Mouse (Mus musculus) limb, embryonic 15.5 days (tissue): ENCODE data around the gene Pcp2. TPM values are rescaled to one million over a fixed set of nuclear protein-coding genes. Genes with fewer than 3 reads are reported as not detected.
A peak's percentile ranks its signal among the peaks of the same experiment; 100 is the strongest.

Source experiments
- ATAC-seq: fragments of 200-750 bp; cut with Nextera tagmentation; 2 replicates; pipeline ENCODE4 v1.8.0; 2017; ENCODE audit warnings: low read depth, moderate TSS enrichment; ENCODE audit not compliant: insufficient number of reproducible peaks, low FRiP score, low TSS enrichment
- H3K27ac ChIP-seq: fragments of 300-500 bp; sonication (generic); 2 replicates; pipeline ENCODE4 v1.5.1; 2015; ENCODE audit warnings: moderate library complexity, mild to moderate bottlenecking, inconsistent platforms
- H3K27me3 ChIP-seq: fragments of 300-500 bp; sonication (generic); 2 replicates; pipeline ENCODE4 v1.6.1; 2015; ENCODE audit warnings: inconsistent platforms
- H3K36me3 ChIP-seq: fragments of 300-500 bp; sonication (generic); 2 replicates; pipeline ENCODE4 v1.6.1; 2015; ENCODE audit warnings: inconsistent platforms
- H3K4me1 ChIP-seq: fragments of 300-500 bp; sonication (generic); 2 replicates; pipeline ENCODE4 v1.6.1; 2015; ENCODE audit warnings: inconsistent platforms
- H3K4me2 ChIP-seq: fragments of 300-500 bp; sonication (generic); 2 replicates; pipeline ENCODE4 v1.6.1; 2015; ENCODE audit warnings: mild to moderate bottlenecking, inconsistent platforms
- H3K4me3 ChIP-seq: fragments of 300-500 bp; sonication (generic); 2 replicates; pipeline ENCODE4 v1.5.1; 2015; ENCODE audit warnings: mild to moderate bottlenecking, inconsistent platforms
- H3K9ac ChIP-seq: fragments of 300-500 bp; sonication (generic); 2 replicates; pipeline ENCODE4 v1.6.1; 2015; ENCODE audit warnings: inconsistent platforms
- H3K9me3 ChIP-seq: fragments of 300-500 bp; sonication (generic); 2 replicates; pipeline ENCODE4 v1.6.1; 2016; ENCODE audit warnings: inconsistent platforms
- WGBS: fragments of 180-500 bp; shearing (Covaris S2); methylation state at CpG from one replicate; pipeline ENCODE4 v1.1.7; 2015; 5-methylcytosine and 5-hydroxymethylcytosine counted together
- polyA plus RNA-seq: library from polyadenylated mRNA; unstranded; fragments of >200 nt; fragmentation: Nextera tagmentation; extraction: Ambion mirVana; gene quantifications from 2 replicates; pipeline ENCODE4 v1.2.1, GENCODE M21; 2015

Pcp2 gene
- polyA plus RNA-seq, 1 experiment from 2014 or later: 0.12 TPM

DNA sequence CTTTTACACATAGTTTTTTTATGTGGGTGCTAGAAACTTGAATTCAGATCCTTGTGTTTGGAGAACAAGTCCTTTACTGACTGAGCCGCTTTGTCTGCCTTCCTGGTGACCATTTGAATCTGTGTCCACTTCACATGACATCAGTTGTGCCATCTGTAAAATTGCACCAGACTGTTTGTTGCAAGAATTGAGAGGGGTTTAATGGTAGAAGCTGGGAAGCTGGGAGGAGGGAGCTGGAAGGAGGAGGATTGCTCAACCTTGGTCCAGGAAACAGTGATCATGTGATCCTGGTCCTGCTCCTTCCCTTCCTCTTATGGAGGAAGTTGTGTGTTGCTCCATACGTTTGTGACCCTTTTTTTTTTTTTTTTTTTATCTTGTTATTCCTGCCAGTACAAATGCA, 22.9 kb upstream of the Pcp2 start:
- ATAC-seq: no peak
- Histone ChIP-seq H3K4me1 (no peaks in the 10 kb centered on the region), H3K36me3 (no peaks in the 10 kb centered on the region), H3K9me3 (no peaks in the 10 kb centered on the region), H3K27me3 (no peaks in the 10 kb centered on the region), H3K9ac (no peak overlapping the region), H3K27ac (no peak overlapping the region), H3K4me2 (no peak overlapping the region), H3K4me3 (no peak overlapping the region)
- WGBS: 63% methylated on average over 2 of the region's 2 CpGs

DNA sequence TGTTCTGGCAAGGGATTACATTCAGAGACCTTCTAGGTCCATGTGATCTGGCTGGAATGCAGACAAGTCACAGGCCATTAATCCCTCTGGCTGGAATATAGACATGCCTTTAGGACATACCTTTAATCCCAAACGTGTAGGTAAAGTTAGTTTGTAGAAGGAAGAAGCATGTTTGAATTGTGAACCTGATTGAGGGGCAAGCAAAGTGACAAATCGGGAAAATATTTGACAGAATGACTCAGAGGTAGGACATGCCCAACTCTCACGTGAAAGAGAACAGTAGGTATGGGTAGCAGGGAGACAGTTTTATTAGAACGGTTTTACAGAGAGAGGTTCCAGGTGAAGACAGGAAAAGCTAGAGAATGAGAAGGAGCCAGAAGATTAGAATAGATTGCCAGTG, 22.2 kb upstream of the Pcp2 start:
- H3K9ac ChIP-seq: no peak overlapping the region
- H3K4me2 ChIP-seq: no peak overlapping the region
- H3K4me1 ChIP-seq: no peaks in the 10 kb centered on the region
- ATAC-seq: no peak
- no peak overlapping the region for H3K27ac ChIP-seq
- 62% methylated on average over 4 of the region's 4 CpGs for WGBS
- no peaks in the 10 kb centered on the region for H3K36me3 ChIP-seq
- no peaks in the 10 kb centered on the region for H3K27me3 ChIP-seq
- H3K9me3 ChIP-seq: no peaks in the 10 kb centered on the region
- no peak overlapping the region for H3K4me3 ChIP-seq

- WGBS: 83% methylated on average over 6 of the region's 6 CpGs
- H3K9me3 ChIP-seq: no peaks in the 10 kb centered on the region
Measured at GRCm38 (mm10) chr8:3646824-3647531, 21.6 kb upstream of the Pcp2 start.

DNA sequence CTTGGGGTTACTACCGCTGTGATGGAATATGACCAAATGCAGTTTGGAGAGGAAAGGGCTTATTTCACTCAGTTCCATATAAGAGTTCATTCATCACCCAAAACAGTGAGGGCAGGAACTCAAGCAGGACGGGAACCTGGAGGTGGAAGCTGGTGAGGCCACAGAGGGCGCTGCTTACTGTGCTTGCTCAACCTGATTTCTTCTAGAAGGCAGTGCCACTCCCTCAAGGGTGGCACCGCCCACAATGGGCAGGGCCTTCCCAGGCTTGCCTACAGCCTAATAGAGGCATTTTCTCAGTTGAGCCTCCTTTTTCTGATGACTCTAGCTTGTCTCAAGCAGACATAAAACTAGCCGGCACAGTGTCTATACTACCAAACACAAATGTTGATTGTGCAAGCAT, 20.5 kb upstream of the Pcp2 start:
- Histone ChIP-seq H3K27ac (no peak overlapping the region), H3K4me3 (no peak overlapping the region), H3K4me2 (no peak overlapping the region), H3K36me3 (no peaks in the 10 kb centered on the region), H3K4me1 (no peaks in the 10 kb centered on the region), H3K9me3 (no peaks in the 10 kb centered on the region), H3K27me3 (no peaks in the 10 kb centered on the region), H3K9ac (no peak overlapping the region)
- WGBS: 16% methylated on average over 5 of the region's 5 CpGs
- no peak for ATAC-seq

More at GRCm38 (mm10) chr8:3646824-3647531, 21.6 kb upstream of the Pcp2 start:
- no peak overlapping the region for H3K9ac ChIP-seq
- no peak overlapping the region for H3K4me2 ChIP-seq
- no peak overlapping the region for H3K4me3 ChIP-seq
- no peaks in the 10 kb centered on the region for H3K4me1 ChIP-seq
- ATAC-seq: no peak
- no peak overlapping the region for H3K27ac ChIP-seq
- H3K36me3 ChIP-seq: no peaks in the 10 kb centered on the region
- H3K27me3 ChIP-seq: no peaks in the 10 kb centered on the region

- no peaks in the 10 kb centered on the region for H3K9me3 ChIP-seq
- peaks cover 21% of the 10 kb centered on the region; the same call in 1 of the 2 replicates for H3K27me3 ChIP-seq
- peaks cover 15% of the 10 kb centered on the region for H3K4me1 ChIP-seq
- WGBS: 17% methylated on average over 8 of the region's 8 CpGs
- H3K4me2 ChIP-seq: peak overlapping the region; percentile 68
- peak overlapping the region; percentile 49 for H3K4me3 ChIP-seq
- no peak overlapping the region for H3K27ac ChIP-seq
- H3K9ac ChIP-seq: peak overlapping the region; percentile 26; the same call in 1 of the 2 replicates
- 0 out of 2 replicates have a peak, but pooled peaks have one; percentile 8 for ATAC-seq
- H3K36me3 ChIP-seq: 0 out of 2 replicates have a peak, but pooled peaks cover 4% of the 10 kb centered on the region
Measured at GRCm38 (mm10) chr8:3631478-3631875, 6.1 kb upstream of the Pcp2 start.

- H3K4me1 ChIP-seq: peaks cover 15% of the 10 kb centered on the region
- no peaks in the 10 kb centered on the region for H3K9me3 ChIP-seq
- peak within 1 kb of the TSS; percentile 49 for H3K4me3 ChIP-seq
- no peak within 1 kb of the TSS for H3K27ac ChIP-seq
- peak within 1 kb of the TSS; percentile 68 for H3K4me2 ChIP-seq
- H3K9ac ChIP-seq: peak within 1 kb of the TSS; percentile 26
- ATAC-seq: peak; percentile 75; the same call in 1 of the 2 replicates
- no peaks in the 10 kb centered on the region for H3K36me3 ChIP-seq
- 6% methylated on average over 47 of the region's 47 CpGs for WGBS
- peaks cover 21% of the 10 kb centered on the region; the same call in 1 of the 2 replicates for H3K27me3 ChIP-seq
Measured at GRCm38 (mm10) chr8:3630647-3631477, 5.5 kb upstream of the Pcp2 start, which contains the start of gene Stxbp2. Gene Stxbp2 (plus strand): TSS chr8:3630955.

GRCm38 (mm10) chr8:3628014-3628413, 2.7 kb upstream of the Pcp2 start:
- H3K9ac ChIP-seq: no peak overlapping the region
- no peaks in the 10 kb centered on the region for H3K9me3 ChIP-seq
- no peak overlapping the region for H3K4me3 ChIP-seq
- H3K27ac ChIP-seq: no peak overlapping the region
- H3K4me1 ChIP-seq: peaks cover 15% of the 10 kb centered on the region
- H3K27me3 ChIP-seq: peaks cover 21% of the 10 kb centered on the region; the same call in 1 of the 2 replicates
- ATAC-seq: no peak
- no peaks in the 10 kb centered on the region for H3K36me3 ChIP-seq
- WGBS: 23% methylated on average over 5 of the region's 5 CpGs
- H3K4me2 ChIP-seq: no peak overlapping the region

DNA sequence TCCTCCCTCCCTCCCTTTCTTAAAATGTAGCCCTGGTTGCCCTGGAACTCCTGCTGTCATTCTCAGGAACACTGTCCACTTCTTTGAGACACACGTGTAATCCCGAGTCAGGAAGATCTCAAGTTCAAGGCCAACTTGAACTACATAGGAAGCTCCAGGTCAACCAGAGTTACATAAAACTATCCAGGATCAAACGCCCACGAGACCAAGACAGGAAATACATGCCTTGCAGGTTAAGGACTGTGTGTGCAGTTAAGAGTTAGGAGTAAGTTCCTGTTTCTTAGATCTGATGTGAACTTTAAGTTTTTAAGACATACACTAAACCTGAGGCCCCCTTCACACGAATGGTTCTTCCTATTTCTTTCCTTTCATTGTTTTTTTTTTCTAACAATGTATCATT, 1.6 kb upstream of the Pcp2 start:
- H3K27me3 ChIP-seq: peaks cover 21% of the 10 kb centered on the region; the same call in 1 of the 2 replicates
- no peak for ATAC-seq
- no peak overlapping the region for H3K27ac ChIP-seq
- peaks cover 19% of the 10 kb centered on the region for H3K4me1 ChIP-seq
- no peaks in the 10 kb centered on the region for H3K9me3 ChIP-seq
- no peak overlapping the region for H3K4me3 ChIP-seq
- H3K4me2 ChIP-seq: no peak overlapping the region
- no peaks in the 10 kb centered on the region for H3K36me3 ChIP-seq
- 57% methylated on average over 5 of the region's 5 CpGs for WGBS
- H3K9ac ChIP-seq: no peak overlapping the region

GRCm38 (mm10) chr8:3622119-3622518, 3.2 kb downstream of the Pcp2 start:
- Histone ChIP-seq H3K4me3 (peak overlapping the region; percentile 72), H3K36me3 (peaks cover 18% of the 10 kb centered on the region), H3K4me1 (peaks cover 21% of the 10 kb centered on the region), H3K4me2 (peak overlapping the region; percentile 57), H3K27ac (no peak overlapping the region), H3K27me3 (no peaks in the 10 kb centered on the region), H3K9ac (no peak overlapping the region; the same call in 1 of the 2 replicates), H3K9me3 (no peaks in the 10 kb centered on the region)
- no peak for ATAC-seq
- WGBS: 75% methylated on average over 8 of the region's 8 CpGs

- peak; percentile 98 for ATAC-seq
- H3K27ac ChIP-seq: no peak within 1 kb of the TSS
- no peaks in the 10 kb centered on the region for H3K9me3 ChIP-seq
- H3K36me3 ChIP-seq: peaks cover 23% of the 10 kb centered on the region
- H3K4me1 ChIP-seq: peaks cover 21% of the 10 kb centered on the region
- no peaks in the 10 kb centered on the region for H3K27me3 ChIP-seq
- H3K9ac ChIP-seq: peak within 1 kb of the TSS; percentile 70
- peak within 1 kb of the TSS; percentile 72 for H3K4me3 ChIP-seq
- WGBS: under 1% methylated on average over 37 of the region's 37 CpGs
- peak within 1 kb of the TSS; percentile 73 for H3K4me2 ChIP-seq
Measured at GRCm38 (mm10) chr8:3621199-3621970, 4.0 kb downstream of the Pcp2 start, which contains the start of the genes Xab2 and Pet100. Gene Xab2 (minus strand): TSS chr8:3621316. Gene Pet100 (plus strand): TSS chr8:3621548.

- no peak for ATAC-seq
- Histone ChIP-seq H3K9me3 (no peaks in the 10 kb centered on the region), H3K27me3 (no peaks in the 10 kb centered on the region), H3K27ac (no peak overlapping the region; the same call in 1 of the 2 replicates), H3K9ac (no peak overlapping the region), H3K36me3 (peaks cover 82% of the 10 kb centered on the region), H3K4me1 (peaks cover 5% of the 10 kb centered on the region; the same call in 1 of the 2 replicates), H3K4me2 (no peak overlapping the region), H3K4me3 (no peak overlapping the region)
- 66% methylated on average over 6 of the region's 6 CpGs for WGBS
Measured at GRCm38 (mm10) chr8:3609816-3610150, 15.6 kb downstream of the Pcp2 start.
